Mouse (Mus musculus): ENCODE data around the gene Nxpe3.

Gene Nxpe3

GRCm38 (mm10) chr16:55894893-55895650 lies at the start of gene Nxpe3:
Nxpe3 (minus strand) TSS chr16:55895285.
- peak; percentile 74 to 92 for DNase-seq (ENCODE audit: low spot score in 2 of 2)

GRCm38 (mm10) chr16:55940781-55941180 lies 45.7 kb upstream of the Nxpe3 start:
- DNase-seq (ENCODE audit: low spot score in 2 of 2) = no peak

GRCm38 (mm10) chr16:55939703-55940102 lies 44.6 kb upstream of the Nxpe3 start:
- DNase-seq (ENCODE audit: low spot score in 2 of 2) = no peak

- no peak for DNase-seq (ENCODE audit: low spot score in 2 of 2)
These were observed 43.7 kb upstream of the Nxpe3 start for GRCm38 (mm10) chr16:55938761-55939160.

GRCm38 (mm10) chr16:55934453-55935037 lies 39.5 kb upstream of the Nxpe3 start, which contains the start of gene Cep97:
Cep97 (minus strand) TSS chr16:55934855.
- DNase-seq (ENCODE audit: low spot score in 2 of 2) = peak; percentile 88 to 96

GRCm38 (mm10) chr16:55933681-55934343 lies 38.7 kb upstream of the Nxpe3 start:
- DNase-seq (ENCODE audit: low spot score in 2 of 2) = peak; percentile 15 to 39

- DNase-seq (ENCODE audit: low spot score in 2 of 2) = no peak
These were observed 28.9 kb upstream of the Nxpe3 start for GRCm38 (mm10) chr16:55924010-55924409.

GRCm38 (mm10) chr16:55922079-55922478 lies 27.0 kb upstream of the Nxpe3 start:
- peak in 1 of 2 experiments; percentile 26 for DNase-seq (ENCODE audit: low spot score in 2 of 2)

GRCm38 (mm10) chr16:55914716-55915115 lies 19.6 kb upstream of the Nxpe3 start:
- no peak for DNase-seq (ENCODE audit: low spot score in 2 of 2)

GRCm38 (mm10) chr16:55910208-55910793 lies 15.2 kb upstream of the Nxpe3 start:
- DNase-seq (ENCODE audit: low spot score in 2 of 2) = no peak

- DNase-seq (ENCODE audit: low spot score in 2 of 2) = no peak
These were observed 12.0 kb upstream of the Nxpe3 start for GRCm38 (mm10) chr16:55906928-55907679.

- no peak for DNase-seq (ENCODE audit: low spot score in 2 of 2)
These were observed 10.3 kb upstream of the Nxpe3 start for GRCm38 (mm10) chr16:55905370-55905769.

GRCm38 (mm10) chr16:55901839-55902756 lies 7.0 kb upstream of the Nxpe3 start:
- DNase-seq (ENCODE audit: low spot score in 2 of 2) = no peak

GRCm38 (mm10) chr16:55898385-55899002 lies 3.4 kb upstream of the Nxpe3 start:
- DNase-seq (ENCODE audit: low spot score in 2 of 2) = no peak

- no peak for DNase-seq (ENCODE audit: low spot score in 2 of 2)
These were observed 588 bp upstream of the Nxpe3 start for GRCm38 (mm10) chr16:55895651-55896095.

GRCm38 (mm10) chr16:55894536-55894892 lies 571 bp downstream of the Nxpe3 start:
- peak in 1 of 2 experiments; percentile 23 for DNase-seq (ENCODE audit: low spot score in 2 of 2)

- no peak for DNase-seq (ENCODE audit: low spot score in 2 of 2)
These were observed 1.5 kb downstream of the Nxpe3 start for GRCm38 (mm10) chr16:55893410-55894107.

- no peak for DNase-seq (ENCODE audit: low spot score in 2 of 2)
These were observed 2.6 kb downstream of the Nxpe3 start for GRCm38 (mm10) chr16:55892484-55892883.

GRCm38 (mm10) chr16:55891346-55891745 lies 3.7 kb downstream of the Nxpe3 start:
- no peak for DNase-seq (ENCODE audit: low spot score in 2 of 2)
